Mouse (Mus musculus) heart, adult 18-20 months (tissue): ENCODE data around the gene Chpf. TPM values are rescaled to one million over a fixed set of nuclear protein-coding genes. Genes with fewer than 3 reads are reported as not detected.

Experiments used
- DNase-seq, 2 experiments: peaks; one replicate each; pipeline ENCODE4 v3.0.0; 2021 to 2022; ENCODE audit warnings: mixed read lengths in 1 of 2
- long read RNA-seq, 2 experiments: library from polyadenylated mRNA; stranded (forward); transcript quantifications; one replicate each; pipeline ENCODE4 v2.0.0; 2021
- total RNA-seq, 2 experiments: library from RNA; stranded (reverse); gene quantifications; 2 replicates each; pipeline ENCODE4 v1.2.3; 2021

Chpf gene
- total RNA-seq: 10 to 100 TPM; 22.0 to 22.4 TPM
- long read RNA-seq, experiment 1, transcript Chpf-201 (4 exons, 2,892 nt): major isoform, 40 of 45 reads
- long read RNA-seq, experiment 1, partial matches to known transcripts: 2 of 45 reads
- long read RNA-seq, experiment 1, other reads (novel, unspliced or antisense): 1 of 45 reads
- long read RNA-seq, experiment 2, transcript Chpf-201 (4 exons, 2,892 nt): major isoform, 16 of 20 reads
- long read RNA-seq, experiment 2, partial matches to known transcripts: 0 of 20 reads
- long read RNA-seq, experiment 2, other reads (novel, unspliced or antisense): 1 of 20 reads

DNA sequence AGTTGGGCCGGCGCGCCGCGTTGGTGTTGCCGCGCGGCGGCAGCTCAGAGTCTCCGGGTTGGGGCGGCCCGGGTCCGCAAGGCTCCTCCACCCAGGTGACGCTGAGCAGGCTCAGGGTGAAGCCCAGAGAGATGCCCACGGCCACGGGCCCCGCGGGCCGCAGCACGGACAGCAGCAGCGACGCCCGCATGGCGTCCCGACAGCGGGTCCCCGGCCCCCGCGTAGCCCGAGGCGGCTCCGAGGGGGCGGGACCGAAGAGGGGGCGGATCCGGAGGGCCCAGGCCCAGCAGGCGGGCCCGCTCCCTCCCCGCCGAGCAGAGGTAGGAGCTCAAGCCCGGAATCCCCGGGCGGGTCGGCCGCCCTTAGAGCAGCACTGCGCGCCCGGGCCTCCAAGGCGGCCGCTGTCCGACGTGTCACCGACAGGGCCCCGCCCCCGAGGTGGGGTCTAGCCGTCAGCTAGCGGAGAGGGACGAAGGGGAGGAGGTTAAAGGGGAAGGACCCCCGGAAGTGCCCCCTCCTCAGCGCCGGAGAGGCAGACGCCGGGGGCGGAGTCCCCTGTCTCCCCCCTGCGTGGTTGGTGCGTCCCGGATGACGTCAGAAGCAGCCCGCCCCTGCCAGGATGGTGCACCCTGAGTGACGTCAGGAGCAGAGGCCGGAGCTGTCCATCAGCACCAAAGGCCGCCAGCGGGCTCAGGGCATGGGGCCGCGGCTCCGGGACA lies at the start of gene Chpf, which contains the start of gene Tmem198:
Gene Chpf, minus strand, starts transcription at position 392 of the 719 bp plus-strand sequence.
Gene Tmem198, plus strand, starts transcription at position 617 of the 719 bp plus-strand sequence.
- peak; percentile 95 to 96 for DNase-seq

DNA sequence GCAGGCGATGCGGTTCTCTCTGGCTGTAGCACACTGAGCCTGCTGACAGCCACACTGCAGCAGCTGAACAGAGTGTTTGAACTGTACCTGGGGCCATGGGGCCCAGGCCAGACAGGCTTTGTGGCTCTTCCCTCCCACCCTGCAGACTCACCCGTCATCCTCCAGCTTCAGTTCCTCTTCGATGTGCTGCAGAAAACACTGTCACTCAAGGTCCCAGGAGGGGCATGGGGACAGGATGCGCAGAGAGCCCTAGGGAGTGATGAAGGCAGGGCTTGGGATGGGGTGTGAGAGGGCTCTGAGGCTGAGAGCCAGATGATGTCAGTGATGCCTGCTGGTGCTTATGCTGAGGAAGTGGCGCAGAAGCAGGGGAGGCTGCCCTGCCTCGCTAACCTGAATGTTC lies 45.6 kb upstream of the Chpf start:
- peak in 1 of 2 experiments; percentile 45 for DNase-seq

DNA sequence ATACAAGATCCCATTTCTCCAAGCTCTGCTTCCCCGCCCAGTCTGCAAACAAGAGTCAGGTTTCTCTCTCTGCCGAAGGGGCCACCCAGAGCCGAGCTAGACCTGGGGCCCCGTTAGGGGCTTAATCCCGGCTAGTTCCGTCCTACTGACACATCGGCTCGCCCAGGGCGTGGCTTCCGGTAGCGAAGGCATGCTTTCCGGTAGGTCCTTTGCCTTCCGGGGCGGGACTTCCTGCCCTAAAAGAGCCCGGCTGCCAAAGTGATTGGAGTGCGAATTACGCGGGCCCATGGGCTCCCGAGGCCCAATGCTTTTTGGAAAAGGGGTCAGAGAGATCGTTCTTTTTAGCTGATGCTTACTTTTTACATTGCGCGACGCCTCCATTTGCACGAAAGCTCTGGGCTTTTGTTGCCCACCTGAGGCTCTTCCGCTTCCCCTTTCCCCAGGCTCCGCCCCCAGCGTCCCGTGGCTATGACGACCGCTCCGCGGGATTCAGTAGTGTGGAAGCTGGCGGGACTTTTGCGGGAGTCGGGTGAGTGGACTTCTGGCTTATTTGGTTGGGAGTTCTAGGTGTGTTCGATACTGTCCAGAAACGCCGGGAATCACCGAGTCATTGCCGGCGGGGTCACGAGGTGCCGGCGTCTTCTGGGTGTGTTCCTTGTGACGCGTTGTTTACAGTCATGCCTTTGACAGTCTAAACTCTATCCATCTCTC lies 42.4 kb upstream of the Chpf start, which contains the start of gene Stk11ip:
Gene Stk11ip, plus strand, starts transcription at position 209 of the 711 bp plus-strand sequence.
- DNase-seq: peak; percentile 95 to 97

DNA sequence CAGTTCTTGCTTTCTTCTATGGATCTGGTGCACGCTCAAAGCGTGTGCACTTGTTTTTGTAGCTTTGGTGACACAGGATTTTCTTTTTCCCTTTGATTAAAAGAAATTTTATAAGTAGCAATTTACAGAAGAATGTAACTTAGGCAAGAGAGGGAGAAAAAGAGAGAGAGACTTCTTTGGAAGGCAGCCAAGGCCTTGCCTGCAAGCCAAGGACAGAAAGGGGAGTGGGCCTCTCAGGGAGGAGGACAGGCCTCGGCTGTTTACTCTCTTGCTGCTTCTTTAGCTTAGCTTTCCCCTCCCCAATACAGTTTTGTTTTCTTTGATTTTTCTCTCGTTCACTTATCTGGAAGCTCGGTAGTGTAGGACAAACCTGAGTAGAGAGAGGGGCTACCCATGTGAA lies 40.5 kb upstream of the Chpf start:
- no peak for DNase-seq

DNA sequence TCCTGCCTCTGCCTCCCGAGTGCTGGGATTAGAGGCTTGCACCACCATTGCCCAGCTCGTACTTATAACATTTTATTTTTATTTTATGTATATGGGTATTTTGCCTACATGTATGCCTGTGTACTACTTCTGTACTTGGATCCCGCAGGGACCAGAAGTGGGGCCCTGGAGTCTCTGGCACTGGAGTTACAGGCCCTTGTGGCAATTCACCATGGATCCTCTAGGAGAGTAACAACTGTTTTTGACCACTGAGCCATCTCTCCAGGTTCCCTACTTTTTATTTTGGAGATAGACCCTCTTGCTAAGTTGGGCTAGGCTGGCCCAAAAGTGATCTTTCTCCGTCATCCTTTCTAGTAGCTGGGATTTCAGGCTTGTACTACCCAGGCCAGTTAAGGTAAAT lies 39.3 kb upstream of the Chpf start:
- no peak for DNase-seq

DNA sequence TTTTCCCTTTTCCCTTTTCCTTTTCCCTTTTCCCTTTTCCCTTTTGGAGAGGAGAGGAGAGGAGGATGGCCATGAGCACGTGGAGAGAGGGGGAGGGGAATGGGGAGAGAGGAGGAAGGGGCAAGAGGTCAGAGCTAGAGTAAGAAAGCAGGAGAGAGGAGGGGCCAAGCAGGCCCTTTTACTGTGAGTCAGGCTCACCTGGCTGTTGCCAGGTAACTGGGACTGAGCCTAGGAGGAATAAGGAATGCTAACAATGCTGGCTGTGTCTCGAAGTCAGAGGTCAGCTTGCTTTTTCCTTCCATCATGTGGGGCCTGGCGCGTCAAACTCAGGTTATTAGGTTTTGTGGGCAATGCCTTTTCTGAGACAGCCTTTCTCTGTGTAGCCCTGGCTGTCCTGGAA lies 38.9 kb upstream of the Chpf start:
- no peak for DNase-seq

DNA sequence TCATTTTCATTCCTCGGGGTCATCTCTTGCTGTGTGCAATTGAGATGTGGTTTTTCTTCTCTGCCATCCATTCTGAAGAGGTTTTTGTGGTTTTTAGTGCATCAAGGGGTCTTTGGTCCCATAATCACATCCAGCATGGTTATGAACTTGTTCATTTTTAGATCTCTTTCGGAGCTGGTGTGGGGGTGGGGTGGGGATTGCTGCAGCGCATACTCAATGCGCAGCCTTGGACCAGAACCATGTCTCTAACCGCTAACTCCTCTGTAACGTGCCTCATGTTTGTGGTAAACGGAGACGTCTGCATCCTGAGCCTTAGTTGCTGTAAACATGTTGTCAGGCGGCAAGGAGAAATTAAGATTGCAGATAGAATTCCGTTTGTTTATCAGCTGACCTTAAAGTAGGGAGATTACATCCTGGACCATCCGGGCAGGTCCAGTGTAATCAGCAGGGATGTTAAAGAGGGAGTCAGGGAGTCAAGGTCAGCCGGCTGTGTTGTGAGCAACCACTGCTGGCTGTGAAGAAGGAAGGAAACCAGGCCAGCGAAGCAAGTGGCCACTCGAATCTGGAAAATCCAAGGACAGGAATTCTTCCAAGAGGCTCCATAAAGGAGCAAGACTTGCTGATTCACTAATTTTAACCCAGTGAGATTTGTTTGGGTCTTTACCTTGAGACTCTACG lies 37.7 kb upstream of the Chpf start:
- no peak for DNase-seq

DNA sequence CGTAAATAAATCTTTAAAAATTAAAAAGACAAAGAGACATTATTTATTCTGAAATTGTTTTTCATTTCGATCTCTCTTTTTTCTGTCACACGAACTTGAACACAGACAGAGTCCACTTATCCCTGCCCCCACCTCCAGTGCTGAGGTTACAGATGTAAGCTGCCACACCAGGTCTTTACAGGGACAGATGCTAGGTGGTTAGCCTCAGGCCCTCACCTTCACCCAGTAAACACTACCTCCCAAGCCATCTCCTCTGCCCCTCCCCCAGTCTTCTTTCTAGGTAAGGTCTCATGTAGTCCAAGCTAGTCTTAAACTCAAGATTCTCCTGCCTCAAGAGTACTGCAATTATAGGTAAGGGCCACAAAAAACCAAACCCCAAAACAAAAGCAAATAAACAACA lies 33.4 kb upstream of the Chpf start:
- DNase-seq: no peak

DNA sequence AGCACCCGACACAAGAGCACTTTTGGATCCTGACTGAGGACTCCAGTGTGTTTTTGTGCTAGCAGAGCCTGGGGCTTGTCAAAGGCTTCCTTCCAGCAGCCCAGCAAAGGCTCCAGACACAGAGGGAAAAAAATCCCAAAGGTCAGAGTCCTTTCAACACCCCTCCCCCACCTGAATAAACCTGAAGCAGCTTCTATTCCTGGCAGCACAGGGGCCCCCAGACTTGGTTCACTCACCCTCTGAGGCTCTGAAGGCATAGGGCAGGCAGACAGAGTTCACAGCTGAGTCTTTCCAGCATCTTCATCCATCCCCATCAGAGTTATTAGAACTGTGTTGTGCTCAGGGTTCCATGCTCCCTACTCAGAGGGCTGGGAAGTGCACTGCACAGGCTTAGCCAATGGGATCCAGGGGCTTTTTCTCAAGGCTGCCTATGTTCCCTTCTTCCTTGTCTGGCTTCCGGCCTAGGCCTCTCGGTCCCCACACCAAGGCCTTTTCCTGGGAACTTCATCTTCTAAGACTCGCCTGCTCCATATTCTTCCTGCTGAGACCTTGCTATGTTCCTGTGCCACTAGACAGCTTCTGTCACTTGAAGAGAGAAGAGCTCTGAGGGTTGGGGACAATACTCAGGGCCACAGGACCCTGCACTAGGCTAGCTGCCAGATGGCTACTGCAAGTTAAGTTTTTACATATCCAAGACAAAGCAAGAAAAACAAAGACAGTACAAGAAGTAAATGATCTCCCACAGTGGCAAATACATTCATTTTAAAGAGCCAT lies 32.5 kb upstream of the Chpf start:
- DNase-seq: no peak

DNA sequence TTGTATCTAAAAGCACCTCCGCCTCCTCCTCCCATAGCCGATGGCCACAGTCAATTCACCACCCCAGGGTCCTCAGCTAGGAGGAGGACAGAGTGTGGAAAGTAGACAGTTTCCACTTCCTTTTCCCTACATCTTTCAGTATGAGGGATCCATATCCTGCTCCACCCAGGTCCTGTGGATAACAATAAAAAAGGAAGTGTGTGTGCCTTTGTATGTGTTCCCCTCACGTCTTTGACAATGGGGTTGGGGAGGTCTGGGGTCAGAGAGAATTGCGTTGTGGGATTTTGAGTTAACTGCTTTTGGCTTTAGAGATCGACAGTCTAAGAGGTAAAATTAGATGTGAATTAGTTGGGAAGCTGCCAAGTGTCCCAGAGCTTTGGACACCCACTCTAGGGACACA lies 31.0 kb upstream of the Chpf start:
- DNase-seq: peak in 1 of 2 experiments; percentile 27

DNA sequence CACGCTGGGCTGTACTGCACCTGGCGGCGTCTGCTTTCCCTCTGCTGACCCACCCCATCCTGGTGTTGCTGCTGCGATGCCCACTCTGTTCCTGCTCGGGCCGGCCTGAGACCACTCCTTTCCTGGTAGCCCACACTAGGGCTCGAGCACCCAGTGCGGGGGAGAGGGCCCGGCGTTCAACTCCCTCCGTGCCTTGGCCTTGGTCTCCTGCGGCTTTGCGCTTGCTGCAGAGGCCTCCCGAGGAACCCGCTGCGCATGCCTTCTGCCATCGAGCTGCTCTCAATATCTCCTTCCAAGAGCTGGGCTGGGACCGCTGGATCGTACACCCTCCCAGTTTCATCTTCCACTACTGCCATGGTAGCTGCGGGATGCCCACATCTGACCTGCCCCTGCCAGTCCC lies 30.5 kb upstream of the Chpf start:
- DNase-seq: no peak

DNA sequence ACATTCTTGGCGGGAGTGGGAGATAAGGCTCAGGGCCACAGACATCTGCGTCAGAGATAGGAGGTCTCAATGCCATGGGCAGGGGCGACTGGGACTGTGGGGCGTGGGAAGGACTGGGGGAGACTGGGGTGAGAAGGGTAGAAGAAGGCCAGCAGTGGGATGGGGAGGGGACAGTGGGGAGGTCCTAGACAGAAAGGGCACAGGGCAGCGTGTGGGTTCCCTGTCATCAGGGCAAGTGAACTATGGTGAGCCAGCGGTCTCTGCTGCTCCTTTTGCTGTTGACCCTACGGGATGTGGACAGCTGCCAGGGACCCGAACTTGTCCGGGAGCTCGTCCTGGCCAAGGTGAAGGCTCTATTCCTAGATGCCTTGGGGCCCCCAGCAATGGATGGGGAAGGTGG lies 27.9 kb upstream of the Chpf start, which contains the start of gene Inha:
Gene Inha, plus strand, starts transcription at position 72 of the 400 bp plus-strand sequence.
- DNase-seq: no peak

DNA sequence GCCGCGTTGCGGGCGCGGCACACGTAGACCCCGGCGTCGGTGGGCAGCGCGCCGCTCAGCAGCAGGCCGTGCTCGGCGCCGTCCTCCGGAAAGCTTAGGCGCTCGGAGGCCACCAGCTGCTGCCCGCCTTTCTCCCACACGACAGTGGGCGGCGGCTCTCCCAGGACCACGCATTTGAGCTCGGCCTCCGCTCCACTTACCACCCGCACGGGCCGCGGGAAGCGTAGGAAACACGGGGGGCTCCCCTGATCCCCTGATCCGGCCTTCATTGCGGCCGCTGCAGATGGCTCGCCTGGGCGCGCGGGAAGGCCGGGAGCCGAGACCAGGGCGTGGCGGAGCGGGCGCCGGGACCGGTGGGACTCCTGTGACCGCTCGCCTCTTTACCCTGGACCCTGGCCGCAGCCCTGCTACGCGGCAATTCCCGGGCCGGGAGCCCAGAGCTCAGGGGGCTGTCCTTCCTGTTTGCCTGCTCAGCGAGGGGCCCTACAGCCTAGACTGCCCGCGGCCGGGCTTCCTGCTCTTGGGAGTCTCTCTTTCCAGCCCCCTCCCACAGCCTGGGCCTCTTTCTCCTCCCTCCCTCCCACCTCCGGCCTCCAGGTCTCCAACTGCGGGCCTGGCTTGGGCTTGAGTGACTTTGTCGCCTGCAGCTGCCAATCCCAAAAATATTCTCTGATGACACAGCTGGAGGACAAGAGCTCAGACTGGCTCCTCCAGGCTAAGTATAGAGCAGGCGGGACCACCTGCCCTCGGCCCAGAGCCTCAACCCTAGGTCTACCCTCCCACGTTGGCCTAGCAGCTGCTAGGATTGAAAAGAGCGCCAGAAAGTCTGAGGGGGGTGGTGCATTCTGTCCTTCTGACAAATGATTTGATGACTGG lies 27.1 kb upstream of the Chpf start, which contains the start of gene Obsl1:
Gene Obsl1, minus strand, starts transcription at position 497 of the 876 bp plus-strand sequence.
- peak; percentile 79 to 80 for DNase-seq

DNA sequence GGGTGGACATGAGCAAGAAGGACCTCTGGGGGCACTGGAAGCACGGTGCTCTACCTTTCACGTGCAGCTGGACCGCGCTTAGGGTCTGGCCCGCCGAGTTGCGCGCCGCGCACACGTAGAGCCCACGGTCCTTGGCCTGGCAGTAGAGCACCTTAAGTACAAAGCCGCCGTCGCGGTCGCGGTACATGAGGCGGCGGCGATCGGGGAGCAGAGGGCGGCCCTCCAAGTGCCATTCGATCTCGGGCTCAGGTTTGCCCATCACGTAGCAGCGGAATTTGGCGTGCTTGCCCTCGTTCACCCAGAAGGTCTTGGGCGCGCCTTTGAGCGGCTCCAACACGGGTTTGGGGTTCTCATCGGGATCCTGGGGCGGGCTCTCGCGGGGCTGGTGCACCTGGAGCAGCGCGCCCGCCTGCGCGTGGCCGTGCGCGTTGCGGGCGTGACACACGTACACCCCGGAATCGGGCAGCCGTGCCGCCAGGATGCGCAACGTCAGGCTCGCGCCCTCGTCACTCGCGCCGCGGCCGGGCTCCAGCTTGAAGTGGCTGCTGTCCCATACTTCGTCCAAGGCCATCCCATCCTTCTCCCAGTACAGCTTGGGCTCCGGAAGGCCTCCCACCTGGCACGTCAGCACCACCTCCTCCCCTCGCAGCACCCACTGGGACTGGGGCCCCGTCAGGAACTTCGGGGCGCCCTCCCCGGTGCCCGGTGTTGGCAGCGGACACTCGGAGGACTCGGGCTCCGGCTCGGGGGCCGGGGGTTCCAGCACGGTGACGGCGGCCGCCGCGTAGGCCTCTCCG lies 26.2 kb upstream of the Chpf start:
- peak; percentile 77 to 79 for DNase-seq

DNA sequence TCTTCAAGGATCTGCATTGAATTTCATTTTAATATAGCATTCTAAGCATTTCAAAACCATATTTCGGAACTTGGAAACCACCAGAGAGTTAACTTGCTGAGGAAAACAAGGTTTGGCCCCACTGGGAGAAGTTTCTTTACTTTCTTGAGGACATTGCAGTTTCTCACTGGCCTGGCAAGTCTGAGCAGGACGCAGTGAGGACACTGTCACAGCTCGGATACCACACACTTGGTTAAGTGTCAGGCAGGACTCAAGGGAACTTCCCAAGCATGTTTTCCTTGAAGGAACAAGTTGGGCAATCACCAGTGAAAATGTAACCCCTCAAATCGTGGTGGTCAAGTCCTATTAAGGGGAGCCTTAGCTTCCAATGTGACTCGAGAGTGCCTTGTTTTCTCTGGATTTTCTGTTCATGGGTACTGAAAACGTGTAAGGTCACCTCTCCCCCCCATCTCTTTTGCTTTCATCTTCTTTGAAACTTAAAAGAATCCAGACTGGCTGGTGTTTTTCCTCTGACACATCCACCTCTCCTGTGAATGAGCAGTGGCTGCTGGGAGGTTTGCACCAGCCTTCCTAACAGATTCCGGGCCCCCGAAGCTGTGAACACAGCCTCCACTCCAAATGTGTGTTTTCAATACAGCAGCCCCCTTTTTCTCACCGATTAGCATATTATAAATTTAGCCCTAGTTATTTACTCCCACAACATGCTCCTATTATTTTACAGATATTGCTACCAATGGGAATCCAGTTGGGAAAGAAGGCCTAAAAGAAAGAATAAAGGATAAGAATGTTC lies 25.3 kb upstream of the Chpf start:
- no peak for DNase-seq

DNA sequence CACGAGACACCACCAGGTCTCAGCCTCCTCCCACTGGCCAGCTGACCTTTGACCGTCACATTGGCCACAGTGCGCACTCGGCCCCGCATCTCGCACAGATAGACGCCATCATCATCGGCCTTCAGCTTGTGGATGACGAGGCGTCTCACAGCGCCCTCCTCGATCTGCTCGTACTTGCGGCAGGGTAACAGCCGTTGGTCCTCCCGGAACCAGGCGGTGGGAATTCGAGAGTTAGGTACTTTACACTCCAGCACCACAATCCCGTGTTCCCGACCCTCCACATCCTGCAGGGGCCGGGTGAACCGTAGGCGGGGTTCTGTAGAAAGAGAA lies 24.5 kb upstream of the Chpf start:
- no peak for DNase-seq

DNA sequence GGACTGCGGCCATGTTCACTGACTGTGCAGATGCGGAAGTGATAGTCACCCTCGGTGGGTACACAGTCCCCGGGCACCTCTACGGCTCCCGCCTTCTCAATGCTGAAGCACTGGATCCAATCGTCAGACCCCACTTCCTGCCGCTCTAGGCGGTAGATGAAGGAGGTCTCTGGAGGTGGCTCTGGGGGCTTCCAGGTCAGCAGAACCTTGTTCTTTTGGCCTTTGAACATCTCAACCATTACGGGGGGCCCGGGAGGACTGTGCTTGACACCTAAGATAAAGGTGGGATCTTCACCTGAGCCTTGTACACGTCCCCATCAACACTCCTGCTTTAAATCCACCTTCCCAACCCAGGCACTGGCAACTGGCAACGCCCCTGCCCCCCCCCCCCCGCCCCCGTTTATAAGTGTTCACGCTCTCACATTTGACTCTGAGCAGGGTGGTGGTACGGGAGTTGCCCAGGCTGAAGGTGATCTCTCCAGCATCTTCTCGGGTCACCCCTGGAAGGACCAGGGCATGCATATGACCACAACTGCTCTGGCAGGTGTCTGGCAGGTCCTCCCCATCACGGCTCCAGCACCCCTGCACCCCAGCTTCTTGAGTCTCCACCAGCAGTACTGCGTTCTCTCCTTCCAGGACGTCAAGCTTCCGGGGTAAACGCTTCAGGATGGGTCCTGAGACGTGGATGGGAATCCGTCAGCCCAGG lies 24.0 kb upstream of the Chpf start:
- DNase-seq: no peak

DNA sequence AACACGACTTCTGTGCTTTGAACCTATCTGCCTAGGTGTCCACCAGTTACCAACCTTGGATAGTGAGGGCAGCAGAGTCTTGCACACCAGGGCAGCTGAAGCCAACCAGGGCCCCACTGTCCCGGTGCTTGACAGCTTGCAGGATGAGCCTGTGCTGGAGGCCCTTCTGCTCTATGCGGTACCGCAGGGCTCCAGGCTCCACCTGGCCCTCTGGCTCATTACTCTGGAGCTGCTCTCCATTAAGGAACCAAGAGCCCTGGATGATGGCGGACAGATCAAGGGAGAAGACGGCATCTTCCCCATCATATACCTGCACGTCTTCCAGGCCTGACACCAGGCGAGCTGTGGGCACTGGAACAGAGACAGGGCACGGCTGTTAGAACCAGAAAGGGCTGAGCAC lies 22.8 kb upstream of the Chpf start:
- DNase-seq: no peak
